Mouse (Mus musculus) liver, adult 2 months (tissue): Measurements from ENCODE around the gene F2r. TPM values are rescaled to one million over a fixed set of nuclear protein-coding genes. Genes with fewer than 3 reads are reported as not detected.

ENCODE experiments used
- DNase-seq: peaks from one replicate; pipeline ENCODE4 v3.0.0-alpha.2; 2011; ENCODE audit warnings: low read depth, low spot score; ENCODE audit errors: extremely low read depth
- H3K27ac ChIP-seq: fragments of 200-500 bp; replicated peaks from 2 replicates; pipeline ENCODE4 v1.5.1; 2012; ENCODE audit warnings: low read depth, mild to moderate bottlenecking, control low read depth, inconsistent platforms, low read length; ENCODE audit not compliant: insufficient read depth
- H3K27me3 ChIP-seq: fragments of 200-500 bp; 2 replicates; pipeline ENCODE4 v1.6.1; 2012; ENCODE audit warnings: mild to moderate bottlenecking, moderate library complexity, low read length, inconsistent platforms; ENCODE audit not compliant: control insufficient read depth, insufficient read depth
- H3K36me3 ChIP-seq: fragments of 200-500 bp; 2 replicates; pipeline ENCODE4 v1.6.1; 2012; ENCODE audit warnings: low read length, inconsistent platforms; ENCODE audit not compliant: control insufficient read depth, insufficient read depth
- H3K4me1 ChIP-seq: fragments of 200-500 bp; 2 replicates; pipeline ENCODE4 v1.6.1; 2011; ENCODE audit warnings: low read length; ENCODE audit not compliant: control insufficient read depth, insufficient read depth
- H3K4me3 ChIP-seq: fragments of 200-500 bp; 2 replicates; pipeline ENCODE4 v1.5.1; 2011; ENCODE audit warnings: low read depth, mild to moderate bottlenecking, control low read depth, low read length, moderate library complexity; ENCODE audit not compliant: insufficient read depth
- H3K79me2 ChIP-seq: fragments of 200-500 bp; 2 replicates; pipeline ENCODE4 v1.6.1; 2012; ENCODE audit warnings: inconsistent platforms, mild to moderate bottlenecking, low read length, moderate library complexity; ENCODE audit not compliant: control insufficient read depth, insufficient read depth
- H3K9ac ChIP-seq: fragments of 200-500 bp; 2 replicates; pipeline ENCODE4 v1.6.1; 2012; ENCODE audit warnings: low read depth, mild to moderate bottlenecking, control low read depth, inconsistent platforms, low read length
- CTCF ChIP-seq: fragments of 200-500 bp; IDR thresholded peaks from 2 replicates; pipeline ENCODE4 v1.5.1; 2011; ENCODE audit warnings: low read depth, low read length, control low read depth
- POLR2A ChIP-seq: fragments of 200-500 bp; IDR thresholded peaks from 2 replicates; pipeline ENCODE4 v1.6.1; 2011; ENCODE audit warnings: low read length, control low read depth; ENCODE audit not compliant: insufficient read depth; ENCODE audit errors: extremely low read depth
- WGBS: fragments of 180-500 bp; shearing (Covaris S2); methylation state at CpG from one replicate; pipeline ENCODE4 v1.1.7; 2018; 5-methylcytosine and 5-hydroxymethylcytosine counted together
- polyA plus RNA-seq: library from polyadenylated mRNA; depleted of rRNA; stranded (reverse); fragments of >200 nt; gene quantifications from 2 replicates; pipeline ENCODE4 v1.2.3, GENCODE M21; 2012; rRNA removed
- total RNA-seq: library from RNA; depleted of rRNA; stranded (reverse); fragments of >200 nt; gene quantifications from 2 replicates; pipeline ENCODE4 v1.2.3, GENCODE M21; 2014; rRNA removed

The F2r gene
- total RNA-seq (10.0 and 11.4 TPM in 2 replicates), polyA plus RNA-seq (7.4 and 7.8 TPM in 2 replicates)

- Histone ChIP-seq H3K9ac (peak within 1 kb of the TSS; percentile 97), H3K27ac (peak within 1 kb of the TSS; percentile 84), H3K79me2 (peaks cover 5% of the 10 kb centered on the region; the same call in 1 of the 2 replicates), H3K4me3 (peak within 1 kb of the TSS; percentile 98), H3K4me1 (peaks cover 14% of the 10 kb centered on the region; the same call in 1 of the 2 replicates), H3K36me3 (no peaks in the 10 kb centered on the region), H3K27me3 (no peaks in the 10 kb centered on the region)
- TF ChIP-seq CTCF (no peak), POLR2A (peak; percentile 67; the same call in 1 of the 2 replicates)
- WGBS, result under 1% methylated on average over 42 of the region's 42 CpGs
- peak; percentile 48 for DNase-seq
These were observed at the start of gene F2r for GRCm38 (mm10) chr13:95618309-95618712. F2r (minus strand) TSS chr13:95618487.

- DNase-seq, result no peak
These were observed 49.0 kb upstream of the F2r start for GRCm38 (mm10) chr13:95667260-95667659.

GRCm38 (mm10) chr13:95665644-95666356, 47.5 kb upstream of the F2r start:
- no peak for TF ChIP-seq POLR2A
- TF ChIP-seq CTCF, result no peak
- no peak for DNase-seq
- no peaks in the 10 kb centered on the region for H3K79me2 ChIP-seq
- H3K36me3 ChIP-seq, result peaks cover 71% of the 10 kb centered on the region
- H3K4me1 ChIP-seq, result no peaks in the 10 kb centered on the region
- no peak overlapping the region for H3K4me3 ChIP-seq
- 97% methylated on average over 13 of the region's 13 CpGs for WGBS
- H3K27ac ChIP-seq, result no peak overlapping the region
- H3K27me3 ChIP-seq, result no peaks in the 10 kb centered on the region
- H3K9ac ChIP-seq, result no peak overlapping the region

More at GRCm38 (mm10) chr13:95667260-95667659, 49.0 kb upstream of the F2r start:
- Histone ChIP-seq H3K9ac (no peak overlapping the region), H3K79me2 (no peaks in the 10 kb centered on the region), H3K27ac (no peak overlapping the region), H3K4me3 (no peak overlapping the region), H3K4me1 (no peaks in the 10 kb centered on the region), H3K36me3 (peaks cover 74% of the 10 kb centered on the region), H3K27me3 (no peaks in the 10 kb centered on the region)
- 78% methylated on average over 7 of the region's 7 CpGs for WGBS
- TF ChIP-seq POLR2A (no peak), CTCF (no peak)

- TF ChIP-seq CTCF (no peak), POLR2A (no peak)
- Histone ChIP-seq H3K79me2 (no peaks in the 10 kb centered on the region), H3K27ac (peak overlapping the region; percentile 23; the same call in 1 of the 2 replicates), H3K36me3 (peaks cover 68% of the 10 kb centered on the region), H3K4me1 (no peaks in the 10 kb centered on the region), H3K4me3 (no peak overlapping the region), H3K9ac (no peak overlapping the region), H3K27me3 (no peaks in the 10 kb centered on the region)
- 30% methylated on average over 4 of the region's 4 CpGs for WGBS
- peak; percentile 72 for DNase-seq
These were observed 45.5 kb upstream of the F2r start for GRCm38 (mm10) chr13:95663834-95664233.

GRCm38 (mm10) chr13:95659432-95659831, 41.1 kb upstream of the F2r start:
- 86% methylated on average over 7 of the region's 7 CpGs for WGBS
- H3K27ac ChIP-seq, result no peak overlapping the region
- H3K4me3 ChIP-seq, result no peak overlapping the region
- DNase-seq, result no peak
- H3K4me1 ChIP-seq, result 0 out of 2 replicates have a peak, but pooled peaks cover 1% of the 10 kb centered on the region
- H3K27me3 ChIP-seq, result no peaks in the 10 kb centered on the region
- H3K9ac ChIP-seq, result no peak overlapping the region
- peaks cover 59% of the 10 kb centered on the region for H3K36me3 ChIP-seq
- H3K79me2 ChIP-seq, result no peaks in the 10 kb centered on the region
- no peak for TF ChIP-seq POLR2A
- TF ChIP-seq CTCF, result no peak

GRCm38 (mm10) chr13:95657171-95657570, 38.9 kb upstream of the F2r start:
- DNase-seq, result peak; percentile 25

More at GRCm38 (mm10) chr13:95657171-95657570, 38.9 kb upstream of the F2r start:
- Histone ChIP-seq H3K36me3 (peaks cover 48% of the 10 kb centered on the region), H3K27ac (peak overlapping the region; percentile 15), H3K79me2 (no peaks in the 10 kb centered on the region), H3K4me3 (no peak overlapping the region), H3K9ac (no peak overlapping the region), H3K4me1 (peaks cover 4% of the 10 kb centered on the region; the same call in 1 of the 2 replicates), H3K27me3 (no peaks in the 10 kb centered on the region)
- WGBS, result 76% methylated on average over 9 of the region's 9 CpGs
- TF ChIP-seq POLR2A (no peak), CTCF (no peak)
